Mouse (Mus musculus) cerebellum, adult (tissue): ENCODE results near the gene Rictor.
A peak's percentile ranks its signal among the peaks of the same experiment; 100 is the strongest.

Source experiments
- ATAC-seq: cut with Nextera tagmentation; 2 replicates; pipeline ENCODE4 v1.9.2; 2017; ENCODE audit warnings: mild to moderate bottlenecking, moderate library complexity, mixed read lengths; ENCODE audit not compliant: insufficient number of reproducible peaks, low FRiP score, low TSS enrichment

The Rictor gene

DNA sequence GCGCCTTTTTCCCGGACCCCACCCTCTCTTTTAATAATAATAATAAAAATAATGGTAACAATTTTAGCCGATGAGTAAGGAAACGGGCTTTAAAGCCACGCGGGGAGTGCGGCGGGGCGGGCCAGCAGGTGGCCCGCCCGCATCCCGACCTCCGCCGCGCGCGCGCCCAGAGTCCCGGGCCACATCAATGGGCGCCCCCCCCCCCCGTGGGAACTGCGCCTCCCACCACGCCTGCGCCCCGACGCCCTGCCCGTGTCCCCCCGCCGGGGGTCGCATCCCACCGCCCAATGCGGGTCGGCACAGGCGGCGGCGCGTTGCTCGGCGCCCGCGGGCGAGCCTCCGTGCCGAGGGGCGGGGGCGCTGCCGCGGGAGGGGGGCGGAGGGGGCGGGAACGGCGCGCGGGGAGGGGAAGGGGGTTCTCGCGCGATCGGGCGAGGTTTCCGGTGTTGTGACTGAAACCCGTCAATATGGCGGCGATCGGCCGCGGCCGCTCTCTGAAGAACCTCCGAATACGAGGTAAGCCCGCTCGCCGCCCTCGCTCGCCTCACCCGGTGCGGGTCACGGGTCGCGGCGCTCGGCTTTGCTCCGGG is at the start of gene Rictor:
Rictor (plus strand) TSS at position 444 of the 590 bp plus-strand sequence.
- peak; percentile 77 for ATAC-seq

DNA sequence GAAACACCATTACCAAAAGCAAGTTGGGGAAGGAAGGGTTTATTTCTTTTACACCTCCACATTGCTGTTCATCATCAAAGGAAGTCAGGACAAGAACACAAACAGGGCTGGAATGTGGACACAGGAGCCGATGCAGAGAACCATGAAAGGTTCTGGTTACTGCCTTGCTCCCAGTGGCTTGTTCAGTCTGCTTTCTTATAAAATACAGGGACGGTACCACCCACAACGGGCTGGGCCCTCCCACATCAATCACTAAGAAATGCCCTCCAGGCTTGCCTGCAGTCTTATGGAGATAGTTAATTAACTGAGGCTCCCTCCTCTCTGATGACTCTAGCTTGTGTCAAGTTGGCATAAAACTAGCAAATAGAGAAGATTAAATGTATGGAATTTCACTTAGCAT is 46.2 kb upstream of the Rictor start:
- ATAC-seq = no peak

DNA sequence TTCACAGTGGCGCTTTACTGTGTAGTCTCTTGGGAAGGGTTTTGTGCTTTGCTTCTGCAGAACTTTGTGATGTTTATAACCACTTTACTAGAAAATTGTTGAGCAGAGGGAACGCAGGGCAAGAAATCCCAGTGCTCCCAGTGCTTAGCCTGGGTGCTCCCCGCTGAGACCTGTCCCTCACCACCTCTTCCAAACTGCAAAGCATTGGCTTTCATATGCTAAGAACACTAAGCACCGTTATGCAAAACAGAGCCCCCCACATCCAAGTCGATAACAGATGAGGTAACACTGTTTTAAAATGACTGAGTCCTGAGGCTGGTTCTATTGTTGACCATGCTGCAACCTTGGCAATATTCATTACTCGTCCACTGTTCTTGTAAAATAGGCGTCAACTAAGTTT is 44.2 kb upstream of the Rictor start:
- ATAC-seq = no peak

DNA sequence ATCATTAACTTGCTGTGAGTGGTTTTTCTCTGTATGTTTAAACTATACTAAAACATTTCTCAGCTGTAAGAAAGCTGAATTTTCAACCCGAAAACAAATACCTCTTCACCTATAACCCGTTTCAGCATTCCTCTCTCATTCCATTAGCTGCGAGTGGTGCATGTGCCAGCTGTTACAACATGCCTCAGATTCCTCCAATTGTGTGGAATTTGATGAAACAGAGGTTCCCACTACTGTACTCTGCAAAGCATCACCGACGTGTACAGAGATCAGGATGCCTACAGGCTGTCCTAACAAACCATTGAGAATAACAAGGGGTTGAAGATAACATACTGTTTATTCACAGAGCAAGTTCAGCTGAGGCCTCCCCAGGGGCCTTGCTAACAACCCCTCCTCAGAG is 42.1 kb upstream of the Rictor start:
- no peak for ATAC-seq

DNA sequence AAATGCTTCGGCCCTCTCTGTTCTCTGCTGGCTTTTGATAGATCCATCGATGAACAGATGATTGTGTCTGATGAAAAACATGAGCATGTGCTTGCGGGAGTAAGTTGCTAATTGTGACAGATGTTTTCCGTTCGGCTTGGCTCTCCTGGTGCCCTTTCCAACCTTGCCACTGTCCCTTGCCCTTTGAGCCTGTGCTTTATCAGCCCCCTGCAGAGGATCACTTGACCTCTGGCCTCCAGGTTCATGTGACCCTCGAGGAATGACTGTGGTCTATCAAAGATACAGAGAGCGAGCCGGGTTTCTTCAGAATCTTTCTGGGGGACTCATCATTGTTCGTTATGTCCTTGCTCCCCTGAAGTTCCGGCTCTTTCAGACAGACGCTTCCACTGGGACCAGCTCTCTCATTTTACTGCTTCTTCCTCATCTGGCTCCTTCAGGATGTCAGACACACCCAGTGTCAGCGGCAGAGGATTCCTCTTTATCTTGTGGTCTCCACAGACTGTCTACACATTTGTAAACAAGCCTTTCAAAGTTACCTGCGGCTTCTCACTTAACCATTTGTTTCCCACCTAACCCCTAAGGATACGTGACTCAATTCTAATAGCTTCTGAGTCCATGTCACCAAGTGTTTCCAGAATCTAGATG is 39.3 kb upstream of the Rictor start:
- ATAC-seq = no peak

DNA sequence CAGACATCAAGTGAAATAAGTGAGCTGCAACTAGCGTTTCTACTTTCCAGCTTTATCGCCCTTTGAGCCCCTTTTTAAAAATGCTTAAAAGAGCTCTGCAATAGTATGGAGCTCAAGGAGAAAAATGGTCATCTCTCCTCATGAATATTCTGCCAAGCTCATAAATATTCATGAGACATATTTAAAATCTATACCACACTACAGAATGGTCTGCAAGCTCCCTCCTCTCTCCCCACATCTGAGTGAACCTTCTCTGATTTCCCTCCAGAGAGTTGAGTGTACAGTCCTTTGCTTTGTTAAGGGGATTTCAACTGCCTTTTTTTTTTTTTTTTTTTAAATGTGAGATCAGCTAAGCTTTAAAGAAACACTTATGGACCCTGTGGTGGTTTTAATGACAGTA is 29.7 kb upstream of the Rictor start:
- ATAC-seq = no peak

DNA sequence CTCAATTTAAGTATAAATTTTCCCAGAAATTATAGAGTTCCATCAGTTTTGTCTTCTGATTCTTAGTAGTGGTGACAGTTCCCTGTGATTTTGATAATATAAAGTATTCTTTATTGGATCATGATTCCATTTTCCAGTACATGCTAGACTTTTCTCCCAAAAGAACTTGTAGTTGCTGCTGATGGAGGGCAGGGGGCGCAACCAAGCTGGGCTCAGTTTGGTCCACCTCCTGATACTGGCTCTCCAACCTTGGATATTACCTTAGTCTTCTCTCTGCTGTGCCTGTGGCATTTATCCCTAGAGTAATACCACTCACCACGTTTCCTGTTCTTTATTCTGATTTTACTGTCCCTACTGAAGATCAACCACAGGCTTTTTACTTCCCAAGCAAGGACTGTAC is 6.0 kb upstream of the Rictor start:
- ATAC-seq = no peak

DNA sequence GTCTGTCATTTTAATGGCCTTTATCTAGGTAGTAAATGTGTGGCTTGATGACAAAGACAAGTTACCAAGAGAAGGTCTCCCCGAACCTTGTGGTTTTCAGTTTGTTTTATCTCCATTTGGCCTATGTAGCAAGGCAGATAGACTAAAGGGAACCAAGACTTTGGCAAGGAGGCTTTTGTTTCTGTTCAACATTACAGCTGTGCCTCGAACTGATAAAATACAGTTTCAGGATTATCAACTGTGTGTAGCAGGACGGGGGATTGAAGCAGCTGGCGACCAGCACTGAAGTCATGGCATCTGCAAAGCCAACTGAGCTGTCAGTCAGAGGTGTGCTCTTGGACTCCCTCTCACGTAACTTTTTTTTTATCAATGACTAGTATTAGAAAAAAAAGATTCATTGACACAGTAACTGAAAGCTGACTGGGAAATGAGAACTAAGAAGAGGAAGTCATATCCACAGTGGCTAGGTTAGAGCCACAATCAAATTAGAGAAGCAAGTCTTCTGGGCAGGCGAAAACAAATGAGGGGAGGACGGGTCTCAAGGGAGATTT is 2.8 kb upstream of the Rictor start:
- ATAC-seq = no peak

DNA sequence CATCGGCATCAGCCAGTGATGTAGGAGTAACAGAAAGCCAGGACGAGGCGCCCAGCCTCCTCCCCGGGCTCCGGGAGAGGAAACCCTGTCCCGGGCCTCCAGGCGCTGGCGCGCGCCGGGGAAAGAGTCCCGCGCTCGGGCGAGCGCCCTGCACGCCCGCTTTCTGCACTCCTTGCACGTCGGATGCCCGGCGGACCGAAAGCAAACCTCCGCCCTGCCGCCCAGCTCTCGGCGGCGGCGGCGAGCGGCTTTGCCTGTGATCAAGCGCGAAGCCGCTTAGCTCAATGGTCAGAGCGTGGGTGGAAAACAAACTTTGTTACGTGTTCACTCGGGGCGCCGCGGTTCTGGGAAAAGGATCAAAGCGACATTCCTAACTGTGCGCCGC is 636 bp upstream of the Rictor start:
- ATAC-seq = peak; percentile 71

DNA sequence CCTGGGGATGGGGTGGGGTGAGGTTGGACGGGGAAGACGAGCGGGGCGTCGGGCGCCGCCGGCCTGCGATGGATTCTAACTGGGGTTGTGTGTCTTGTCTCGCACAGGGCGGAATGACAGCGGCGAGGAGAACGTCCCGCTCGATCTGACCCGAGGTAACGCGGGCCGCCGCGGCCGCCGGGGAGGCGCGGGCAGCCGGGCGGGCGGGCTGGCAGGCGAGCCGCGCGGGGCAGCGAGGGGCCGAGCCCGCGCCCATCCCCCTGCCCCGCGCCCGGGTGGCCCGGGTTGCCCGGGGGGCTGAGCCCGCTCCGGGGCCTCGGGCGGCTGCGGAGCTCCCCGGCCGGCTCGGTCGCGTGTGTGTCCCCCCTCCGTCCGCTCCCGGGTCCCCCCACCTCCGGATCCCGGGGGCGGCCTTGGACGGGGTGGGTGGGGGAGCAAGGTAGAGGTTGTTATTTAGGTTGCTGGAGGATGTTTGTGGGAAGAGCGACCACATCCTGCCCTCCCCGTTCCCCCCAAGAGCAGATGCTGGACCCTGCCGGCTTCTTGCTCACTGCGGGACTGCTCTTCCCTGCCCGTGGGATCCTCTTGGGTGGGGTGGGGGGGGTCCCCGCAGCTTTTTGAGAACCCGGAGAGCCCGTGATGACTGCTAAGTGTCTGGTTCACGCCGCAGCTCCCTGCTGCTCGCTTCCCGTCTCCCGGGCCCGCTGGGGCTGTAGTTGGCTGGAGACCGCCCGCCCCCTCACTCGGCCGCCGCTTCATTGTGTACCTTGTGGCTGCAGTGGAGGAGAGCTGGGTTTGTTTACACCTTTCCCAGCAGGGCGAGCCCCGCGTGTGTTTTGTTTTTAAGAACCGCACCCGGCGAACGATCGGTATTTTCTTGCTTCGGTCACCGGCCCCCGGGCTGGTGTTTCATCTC is 605 bp downstream of the Rictor start:
- peak; percentile 18 for ATAC-seq

DNA sequence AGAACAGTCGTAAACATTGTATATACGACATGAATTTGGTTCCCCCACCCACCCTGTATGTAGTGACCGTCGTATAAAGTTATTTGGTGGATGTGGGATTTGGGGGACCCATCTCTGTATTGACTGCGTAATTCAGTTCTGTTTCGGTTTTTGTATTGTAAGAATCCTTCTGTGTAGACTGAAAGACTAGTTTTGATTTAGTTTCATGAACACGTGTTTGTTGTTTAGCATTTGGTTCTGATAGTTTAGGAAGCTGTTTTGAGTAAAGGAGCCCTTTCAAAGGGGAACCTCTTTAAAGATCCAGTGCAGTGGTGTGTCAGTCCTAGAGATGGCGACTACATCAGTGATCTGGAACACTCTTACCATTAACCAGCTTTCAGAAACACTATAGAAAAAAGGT is 1.4 kb downstream of the Rictor start:
- ATAC-seq = no peak

DNA sequence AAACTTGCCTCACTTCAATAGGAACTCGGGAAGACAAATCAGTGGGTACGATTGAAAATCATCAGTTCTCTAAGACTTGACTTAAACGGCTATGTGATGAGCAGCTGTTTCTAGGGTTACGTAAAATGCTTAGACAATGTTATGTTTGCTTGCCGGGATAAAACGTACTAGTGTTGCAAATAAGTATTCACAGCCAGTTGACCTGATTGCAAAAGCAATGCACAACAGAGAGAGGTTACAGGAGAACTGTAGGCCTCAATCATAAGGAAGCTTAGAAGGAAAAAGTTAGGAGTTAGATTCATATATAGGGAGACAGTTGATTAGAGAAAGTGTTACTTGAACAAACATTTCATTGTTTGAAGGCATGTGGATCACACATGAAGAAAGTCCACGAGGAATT is 2.2 kb downstream of the Rictor start:
- ATAC-seq = no peak

DNA sequence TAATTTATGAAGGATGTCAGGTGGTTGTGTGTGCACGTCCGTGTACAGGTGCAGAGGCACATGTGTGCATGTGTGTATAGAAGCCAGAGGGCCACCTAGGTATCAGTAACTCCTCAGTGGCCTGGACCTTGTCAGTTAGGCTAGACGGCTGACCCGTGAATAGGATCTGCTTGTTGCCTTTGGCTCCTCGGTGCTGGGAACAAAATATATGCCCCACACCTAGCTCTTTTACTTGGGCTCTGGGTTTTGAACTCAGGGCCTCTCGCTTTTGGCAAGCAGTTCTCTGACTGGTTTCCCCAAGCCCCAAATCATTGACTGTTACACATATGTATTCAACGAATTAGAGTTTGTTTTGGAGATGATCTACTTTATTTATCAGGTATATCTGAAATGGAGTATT is 3.0 kb downstream of the Rictor start:
- no peak for ATAC-seq

DNA sequence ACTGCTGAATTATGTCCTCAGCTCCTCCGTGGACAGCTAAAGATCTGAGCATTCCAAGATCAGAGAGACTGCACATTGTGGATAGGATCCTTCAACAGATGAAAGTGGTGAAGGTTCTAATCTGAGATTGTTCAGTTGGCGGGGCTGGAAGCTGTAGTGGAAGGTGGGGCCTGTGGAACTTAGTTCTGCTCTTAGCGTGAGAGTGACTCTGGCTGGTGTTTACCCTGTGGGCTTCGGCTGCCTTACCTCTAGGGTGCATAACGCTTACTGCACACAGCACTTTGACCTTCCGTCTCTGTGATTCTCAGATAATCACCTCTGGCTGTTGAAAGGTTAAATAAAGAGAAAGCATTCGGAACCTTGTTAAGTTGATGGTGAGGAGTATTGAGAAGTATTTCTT is 6.6 kb downstream of the Rictor start:
- ATAC-seq = no peak

DNA sequence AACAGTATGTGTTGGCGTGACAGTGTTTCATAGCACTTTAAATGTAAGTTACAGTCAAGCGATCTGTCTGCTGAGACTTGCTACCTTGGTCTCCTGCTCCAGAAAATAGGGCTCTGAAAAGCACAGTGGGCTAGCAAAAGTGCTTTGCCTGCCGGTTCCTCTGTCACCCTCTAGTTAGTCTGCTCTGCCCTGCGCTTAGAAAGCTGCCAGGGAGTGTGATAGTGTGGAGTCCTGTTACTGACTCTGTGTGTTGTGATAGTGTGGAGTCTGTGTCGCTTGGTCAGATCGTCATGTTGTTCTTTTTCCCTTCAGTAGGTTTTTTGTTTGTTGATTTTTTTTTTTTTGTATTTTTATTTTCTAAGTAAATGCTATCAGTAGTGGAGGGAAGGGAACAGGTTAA is 7.1 kb downstream of the Rictor start:
- ATAC-seq = no peak

DNA sequence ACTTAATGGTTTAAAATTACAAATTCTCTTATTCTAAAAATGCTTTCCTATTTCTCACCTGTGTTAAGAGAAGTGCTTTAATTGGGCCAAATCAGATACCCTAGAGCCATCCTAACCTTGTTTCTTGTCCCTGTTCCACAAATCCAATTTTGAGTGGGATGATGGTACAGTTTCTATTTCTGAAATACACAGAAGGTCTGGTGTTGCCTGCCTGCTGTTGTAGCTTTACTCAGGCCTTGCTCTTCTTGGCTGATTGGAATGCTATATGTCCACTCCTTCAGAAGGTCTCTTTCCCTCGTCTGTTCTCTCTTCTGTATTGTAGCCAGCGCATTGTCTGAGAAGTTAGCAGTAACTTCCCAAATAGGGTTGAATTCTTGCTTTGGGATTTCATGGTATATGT is 13.2 kb downstream of the Rictor start:
- ATAC-seq = peak; percentile 67

DNA sequence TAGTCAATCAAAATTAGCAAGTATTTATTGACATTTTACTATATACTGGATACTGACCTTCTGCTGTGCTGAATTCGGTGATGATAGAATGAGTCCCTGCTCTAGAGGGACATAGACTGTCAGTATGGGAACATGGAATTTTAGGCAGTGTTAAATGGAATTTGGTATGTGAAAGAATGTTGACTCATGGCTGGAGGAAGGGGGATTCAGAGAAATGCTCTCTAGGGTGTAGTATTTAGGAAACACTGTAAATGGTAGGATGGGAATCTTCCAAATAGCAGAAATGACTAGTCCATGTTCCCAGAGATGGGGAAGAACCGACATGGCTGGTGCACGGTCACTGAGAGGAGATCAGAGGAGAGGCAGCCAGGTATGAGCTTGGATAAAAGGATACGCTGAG is 13.6 kb downstream of the Rictor start:
- ATAC-seq = no peak

DNA sequence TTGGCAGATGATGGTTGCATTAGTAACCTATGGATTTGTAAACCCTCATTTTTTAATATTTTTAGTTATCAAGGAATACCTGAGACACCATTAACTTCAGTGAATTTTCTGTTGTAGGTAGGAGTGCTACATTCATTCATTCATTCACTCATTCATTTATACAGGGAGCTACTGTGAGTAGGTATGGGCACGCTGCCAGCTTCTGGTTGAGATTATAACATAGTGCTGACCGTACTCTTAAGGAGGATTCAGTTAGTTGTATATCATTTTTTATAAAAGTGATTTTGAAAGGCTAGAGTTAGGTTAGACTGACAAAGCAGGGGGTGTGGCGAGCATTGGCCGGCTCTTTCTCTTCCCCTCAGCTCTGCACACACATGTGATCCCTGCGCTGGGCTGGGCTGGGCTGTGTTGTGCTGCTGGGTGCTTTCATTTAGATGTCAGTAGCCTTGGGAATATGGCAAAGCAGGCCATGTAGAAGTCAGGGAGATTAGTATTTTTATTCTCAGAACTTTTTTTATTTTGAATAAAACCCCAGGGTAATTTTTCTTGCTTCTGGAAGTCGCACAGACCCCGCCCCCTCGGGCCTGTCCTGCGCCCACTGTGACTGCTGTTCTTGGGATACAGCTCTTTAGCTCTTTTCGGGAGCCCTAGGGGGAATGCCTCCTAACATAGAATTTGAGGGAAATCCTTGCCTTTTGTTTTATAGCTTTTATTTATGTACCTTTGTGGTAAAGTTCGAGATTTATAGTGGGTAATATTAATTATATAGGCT is 14.4 kb downstream of the Rictor start:
- ATAC-seq = no peak

DNA sequence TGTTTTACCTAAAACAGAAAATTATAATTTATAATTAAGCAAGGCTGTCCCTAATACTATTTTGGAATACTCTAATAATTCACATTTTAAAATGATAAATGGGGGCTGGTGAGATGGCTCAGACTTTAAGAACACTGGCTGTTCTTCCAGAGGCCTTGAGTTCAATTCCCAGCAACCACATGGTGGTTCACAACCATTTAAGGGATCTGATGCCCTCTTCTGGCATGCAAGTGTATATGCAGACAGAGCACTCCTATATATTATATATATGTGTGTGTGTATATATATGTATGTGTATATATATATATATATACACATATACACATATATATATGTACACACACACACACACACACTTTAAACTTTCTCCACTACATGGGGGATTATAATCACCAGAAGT is 15.2 kb downstream of the Rictor start:
- ATAC-seq = no peak

DNA sequence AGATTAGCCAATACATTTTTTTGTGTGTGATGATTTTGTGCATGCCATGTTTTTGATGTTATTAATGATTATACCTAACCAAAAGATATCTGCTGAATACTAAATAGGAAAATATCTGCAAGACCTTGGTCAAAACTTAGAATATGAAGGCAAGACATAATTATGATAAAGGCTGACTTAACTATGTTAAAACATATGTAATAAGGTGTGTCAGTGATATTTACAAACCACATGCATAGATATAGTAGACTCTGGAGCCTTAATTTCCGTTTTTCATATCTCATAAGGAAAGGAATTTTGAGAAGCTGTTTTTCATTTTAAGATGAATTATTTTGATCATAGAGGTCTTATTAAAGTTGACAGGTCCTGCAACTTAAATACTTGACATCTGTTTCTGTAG is 16.3 kb downstream of the Rictor start:
- ATAC-seq = no peak
